Mouse (Mus musculus) liver, embryonic 14.5 days (tissue): Measurements from ENCODE around the gene Sf3b1.

ENCODE experiments used
- CTCF ChIP-seq: IDR thresholded peaks from 2 replicates; pipeline ENCODE4 v1.5.1; 2016; ENCODE audit warnings: antibody characterized with exemption, low read depth, control low read depth
- EP300 ChIP-seq: IDR thresholded peaks from 2 replicates; pipeline ENCODE4 v1.6.1; 2016; ENCODE audit warnings: antibody characterized with exemption, low read depth

DNA sequence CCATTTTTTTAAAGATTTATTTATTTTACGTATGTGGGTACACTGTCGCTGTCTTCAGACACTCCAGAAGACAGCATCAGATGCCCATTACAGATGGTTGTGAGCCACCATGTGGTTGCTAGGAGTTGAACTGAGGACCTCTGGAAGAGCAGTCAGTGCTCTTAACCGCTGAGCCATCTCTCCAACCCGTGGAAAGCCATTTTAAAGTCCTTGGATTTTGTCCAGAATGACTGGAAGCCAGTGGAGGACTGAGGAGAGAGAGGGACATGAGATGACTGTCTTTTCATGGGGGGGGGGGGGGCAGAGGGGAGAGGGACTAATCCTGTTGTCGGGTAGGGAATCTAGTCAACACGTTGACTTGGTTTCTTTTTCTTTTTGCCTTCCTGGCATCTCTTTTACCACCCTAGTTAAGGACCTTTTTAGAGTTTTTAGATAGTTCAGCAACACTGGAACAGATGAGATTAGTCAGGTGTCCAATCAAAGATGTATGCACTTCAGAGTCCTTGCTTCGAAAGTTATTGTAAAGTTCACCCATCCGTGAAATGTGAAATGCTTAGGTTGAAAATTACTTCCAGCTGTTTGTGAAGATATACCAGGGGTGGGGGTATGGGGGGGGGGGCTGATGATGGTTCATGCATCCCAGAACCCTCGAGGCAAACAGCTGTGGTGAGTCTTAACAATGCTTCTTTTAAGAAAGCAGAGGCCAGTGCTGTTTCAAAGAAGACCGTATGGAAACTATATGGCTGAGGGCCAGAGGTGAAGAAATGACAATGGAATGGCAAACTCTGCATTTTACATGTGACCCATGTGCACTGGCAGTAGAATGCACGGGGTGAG, 61.9 kb downstream of the Sf3b1 start:
- TF ChIP-seq EP300 = no peak
- TF ChIP-seq CTCF = no peak
